Mouse (Mus musculus) megakaryocyte, embryonic 14.5 days (primary cell): ENCODE results near the gene Glis2. TPM values are rescaled to one million over a fixed set of nuclear protein-coding genes. Genes with fewer than 3 reads are reported as not detected.

Experiments
- H3K27me3 ChIP-seq: replicated peaks from 2 replicates; pipeline ENCODE3; 2012; ENCODE audit warnings: inconsistent platforms
- H3K36me3 ChIP-seq: replicated peaks from 2 replicates; pipeline ENCODE3; 2012; ENCODE audit warnings: low read length, inconsistent platforms, mixed read lengths
- H3K4me1 ChIP-seq: 2 replicates; pipeline ENCODE4 v1.6.1; 2012; ENCODE audit warnings: inconsistent platforms
- H3K4me3 ChIP-seq: replicated peaks from 2 replicates; pipeline ENCODE3; 2012; ENCODE audit warnings: moderate library complexity, mild to moderate bottlenecking, inconsistent platforms
- H3K9me3 ChIP-seq: 2 replicates; pipeline ENCODE4 v1.6.1; 2012; ENCODE audit warnings: inconsistent platforms
- FLI1 ChIP-seq: IDR thresholded peaks from 2 replicates; pipeline ENCODE4 v1.6.1; 2012; ENCODE audit warnings: low read length, inconsistent platforms, mixed read lengths
- GATA1 ChIP-seq: IDR thresholded peaks from 3 replicates; pipeline ENCODE4 v1.6.1; 2012; ENCODE audit warnings: mixed read lengths, low read length, inconsistent platforms, borderline replicate concordance
- polyA plus RNA-seq: library from polyadenylated mRNA; stranded (reverse); fragments of >175 nt; gene quantifications from 2 replicates; pipeline ENCODE4 v1.2.3, GENCODE M21; 2012; ENCODE audit warnings: low replicate concordance; ENCODE audit not compliant: insufficient read depth

Gene Glis2
- polyA plus RNA-seq, 1 experiment = 2.0 TPM

- TF ChIP-seq GATA1 (no peak), FLI1 (no peak)
- H3K4me1 ChIP-seq = peaks cover 18% of the 10 kb centered on the region
- no peaks in the 10 kb centered on the region for H3K9me3 ChIP-seq
- H3K27me3 ChIP-seq = no peaks in the 10 kb centered on the region
- H3K36me3 ChIP-seq = peaks cover 92% of the 10 kb centered on the region
- no peak overlapping the region for H3K4me3 ChIP-seq
Observed at GRCm38 (mm10) chr16:4656571-4657081, 62.1 kb downstream of the Glis2 start.

- H3K4me1 ChIP-seq = peaks cover 27% of the 10 kb centered on the region
- no peaks in the 10 kb centered on the region for H3K9me3 ChIP-seq
- H3K4me3 ChIP-seq = no peak overlapping the region
- H3K36me3 ChIP-seq = peaks cover 90% of the 10 kb centered on the region
- no peaks in the 10 kb centered on the region for H3K27me3 ChIP-seq
- no peak for TF ChIP-seq FLI1
- no peak for TF ChIP-seq GATA1
Observed at GRCm38 (mm10) chr16:4658781-4659245, 64.3 kb downstream of the Glis2 start.

- peaks cover 90% of the 10 kb centered on the region for H3K36me3 ChIP-seq
Observed at GRCm38 (mm10) chr16:4659326-4659725, 64.8 kb downstream of the Glis2 start.

GRCm38 (mm10) chr16:4661605-4662004 is 67.1 kb downstream of the Glis2 start:
- no peaks in the 10 kb centered on the region for H3K9me3 ChIP-seq
- H3K4me3 ChIP-seq = no peak overlapping the region
- TF ChIP-seq GATA1 (no peak), FLI1 (no peak)
- H3K27me3 ChIP-seq = no peaks in the 10 kb centered on the region
- peaks cover 14% of the 10 kb centered on the region for H3K4me1 ChIP-seq
- peaks cover 90% of the 10 kb centered on the region for H3K36me3 ChIP-seq

More at GRCm38 (mm10) chr16:4659326-4659725, 64.8 kb downstream of the Glis2 start:
- H3K27me3 ChIP-seq = no peaks in the 10 kb centered on the region
- no peaks in the 10 kb centered on the region for H3K9me3 ChIP-seq
- no peak overlapping the region for H3K4me3 ChIP-seq
- TF ChIP-seq FLI1 (no peak), GATA1 (no peak)
- H3K4me1 ChIP-seq = peaks cover 29% of the 10 kb centered on the region

- H3K27me3 ChIP-seq = no peaks in the 10 kb centered on the region
- TF ChIP-seq GATA1 (no peak), FLI1 (no peak)
- no peaks in the 10 kb centered on the region for H3K9me3 ChIP-seq
- H3K4me3 ChIP-seq = no peak overlapping the region
- H3K4me1 ChIP-seq = peaks cover 11% of the 10 kb centered on the region
- peaks cover 93% of the 10 kb centered on the region for H3K36me3 ChIP-seq
Observed at GRCm38 (mm10) chr16:4663806-4664205, 69.3 kb downstream of the Glis2 start.

- Histone ChIP-seq H3K36me3 (peaks cover 95% of the 10 kb centered on the region), H3K9me3 (no peaks in the 10 kb centered on the region)
Observed at GRCm38 (mm10) chr16:4665726-4666125, 71.2 kb downstream of the Glis2 start.

GRCm38 (mm10) chr16:4667190-4667808 is 72.8 kb downstream of the Glis2 start:
- no peak for TF ChIP-seq FLI1
- TF ChIP-seq GATA1 = no peak
- H3K4me3 ChIP-seq = no peak overlapping the region
- H3K36me3 ChIP-seq = peaks cover 92% of the 10 kb centered on the region
- H3K27me3 ChIP-seq = no peaks in the 10 kb centered on the region
- no peaks in the 10 kb centered on the region for H3K9me3 ChIP-seq
- peaks cover 11% of the 10 kb centered on the region for H3K4me1 ChIP-seq

More at GRCm38 (mm10) chr16:4665726-4666125, 71.2 kb downstream of the Glis2 start:
- no peaks in the 10 kb centered on the region for H3K27me3 ChIP-seq
- H3K4me3 ChIP-seq = no peak overlapping the region
- peaks cover 11% of the 10 kb centered on the region for H3K4me1 ChIP-seq
- TF ChIP-seq GATA1 = no peak
- no peak for TF ChIP-seq FLI1

- peaks cover 92% of the 10 kb centered on the region for H3K36me3 ChIP-seq
- TF ChIP-seq GATA1 (no peak), FLI1 (no peak)
- no peak overlapping the region for H3K4me3 ChIP-seq
- peaks cover 21% of the 10 kb centered on the region for H3K4me1 ChIP-seq
- H3K9me3 ChIP-seq = no peaks in the 10 kb centered on the region
- H3K27me3 ChIP-seq = peaks cover 5% of the 10 kb centered on the region
Observed at GRCm38 (mm10) chr16:4670317-4670716, 75.8 kb downstream of the Glis2 start.

- Histone ChIP-seq H3K36me3 (peaks cover 76% of the 10 kb centered on the region), H3K27me3 (peaks cover 5% of the 10 kb centered on the region), H3K4me1 (peaks cover 50% of the 10 kb centered on the region), H3K4me3 (no peak overlapping the region), H3K9me3 (no peaks in the 10 kb centered on the region)
- no peak for TF ChIP-seq FLI1
- TF ChIP-seq GATA1 = no peak
Observed at GRCm38 (mm10) chr16:4674091-4674490, 79.6 kb downstream of the Glis2 start.

Other genes starting within 250 kb of the Glis2 start
- 1.9 and 3.5 TPM in 2 replicates for gene Adcy9, start 174.2 kb upstream of the Glis2 start, polyA plus RNA-seq
- 0.03 TPM in 1 of 2 replicates, not detected in the other for gene Srl, start 52.9 kb upstream of the Glis2 start, polyA plus RNA-seq
- 27.6 and 46.2 TPM in 2 replicates for gene Tfap4, start 34.9 kb upstream of the Glis2 start, polyA plus RNA-seq
- gene Pam16, start 30.3 kb downstream of the Glis2 start, polyA plus RNA-seq = 137 and 230 TPM in 2 replicates
- 0.58 TPM in 1 of 2 replicates, not detected in the other for gene Vasn, start 45.2 kb downstream of the Glis2 start, polyA plus RNA-seq
- gene Dnaja3, start 45.3 kb downstream of the Glis2 start, polyA plus RNA-seq = 3.1 and 5.3 TPM in 2 replicates
- gene Coro7, start 85.1 kb downstream of the Glis2 start, polyA plus RNA-seq = 62.1 and 104 TPM in 2 replicates
- 3.2 TPM in 1 of 2 replicates, not detected in the other for gene Nmral1, start 124.6 kb downstream of the Glis2 start, polyA plus RNA-seq
- gene Hmox2, start 131.6 kb downstream of the Glis2 start, polyA plus RNA-seq = 4.3 and 14.6 TPM in 2 replicates
- gene Cdip1, start 195.6 kb downstream of the Glis2 start, polyA plus RNA-seq = 9.0 and 22.4 TPM in 2 replicates
- not detected in 2 replicates for gene 4930562C15Rik, start 240.7 kb downstream of the Glis2 start, polyA plus RNA-seq